Mouse (Mus musculus) embryonic facial prominence, embryonic 14.5 days (tissue): Measurements from ENCODE around the gene Sbno2. TPM values are rescaled to one million over a fixed set of nuclear protein-coding genes. Genes with fewer than 3 reads are reported as not detected.
"Not testable (repeated sequence)": the region's sequence is repeated elsewhere in the genome, so short reads cannot be mapped to it uniquely, and the experiment has no call there.

Experiments used
- ATAC-seq: fragments of 200-750 bp; cut with Nextera tagmentation; 2 replicates; pipeline ENCODE4 v1.8.0; 2017; ENCODE audit warnings: low read depth, moderate number of reproducible peaks, moderate TSS enrichment
- DNase-seq: peaks from one replicate; pipeline ENCODE4 v3.0.0-alpha.2; 2015; ENCODE audit warnings: low spot score
- H3K27ac ChIP-seq: fragments of 300-500 bp; sonication (generic); replicated peaks from 2 replicates; pipeline ENCODE4 v1.5.1; 2014; ENCODE audit warnings: low read depth, mild to moderate bottlenecking, low read length, moderate library complexity
- H3K27me3 ChIP-seq: fragments of 300-500 bp; sonication (generic); replicated peaks from 2 replicates; pipeline ENCODE4 v1.6.1; 2014; ENCODE audit warnings: low read length; ENCODE audit not compliant: control insufficient read depth, insufficient read depth
- H3K36me3 ChIP-seq: fragments of 300-500 bp; sonication (generic); 2 replicates; pipeline ENCODE4 v1.6.1; 2014; ENCODE audit warnings: low read length, mixed read lengths; ENCODE audit not compliant: control insufficient read depth, insufficient read depth
- H3K4me1 ChIP-seq: fragments of 300-500 bp; sonication (generic); 2 replicates; pipeline ENCODE4 v1.6.1; 2014; ENCODE audit warnings: antibody characterized with exemption, low read length; ENCODE audit not compliant: control insufficient read depth, insufficient read depth
- H3K4me2 ChIP-seq: fragments of 300-500 bp; sonication (generic); 2 replicates; pipeline ENCODE4 v1.6.1; 2014; ENCODE audit warnings: low read depth, mild to moderate bottlenecking, low read length, moderate library complexity, mixed read lengths
- H3K4me3 ChIP-seq: fragments of 300-500 bp; sonication (generic); 2 replicates; pipeline ENCODE4 v1.5.1; 2014; ENCODE audit warnings: low read depth, mild to moderate bottlenecking, low read length
- H3K9ac ChIP-seq: fragments of 300-500 bp; sonication (generic); 2 replicates; pipeline ENCODE4 v1.6.1; 2014; ENCODE audit warnings: low read depth, mild to moderate bottlenecking, low read length, moderate library complexity, mixed read lengths
- H3K9me3 ChIP-seq: fragments of 300-500 bp; sonication (generic); 2 replicates; pipeline ENCODE4 v1.6.1; 2016; ENCODE audit warnings: low read length; ENCODE audit not compliant: control insufficient read depth
- WGBS: fragments of 180-500 bp; shearing (Covaris S2); extraction: QIAGEN DNeasy Blood & Tissue Kit; methylation state at CpG from one replicate; pipeline ENCODE4 v1.1.7; 2014; 5-methylcytosine and 5-hydroxymethylcytosine counted together
- polyA plus RNA-seq: library from polyadenylated mRNA; unstranded; fragments of >200 nt; fragmentation: Nextera tagmentation; extraction: Ambion mirVana; gene quantifications from 2 replicates; pipeline ENCODE4 v1.2.1, GENCODE M21; 2014

Sbno2 gene
- polyA plus RNA-seq, 1 experiment from 2014 or later, result 14.1 TPM

- 82% methylated on average over 7 of the region's 10 CpGs for whole genome bisulfite sequencing
- Histone ChIP-seq H3K4me2 (no peak overlapping the region), H3K27me3 (no peaks in the 10 kb centered on the region), H3K9ac (no peak overlapping the region), H3K9me3 (no peaks in the 10 kb centered on the region), H3K4me1 (peaks cover 10% of the 10 kb centered on the region; the same call in 1 of the 2 replicates), H3K27ac (no peak overlapping the region), H3K36me3 (peaks cover 56% of the 10 kb centered on the region), H3K4me3 (no peak overlapping the region)
- ATAC-seq (no peak), DNase-seq (no peak)
Measured at GRCm38 (mm10) chr10:80055891-80056290, 49.5 kb downstream of the Sbno2 start.

DNA sequence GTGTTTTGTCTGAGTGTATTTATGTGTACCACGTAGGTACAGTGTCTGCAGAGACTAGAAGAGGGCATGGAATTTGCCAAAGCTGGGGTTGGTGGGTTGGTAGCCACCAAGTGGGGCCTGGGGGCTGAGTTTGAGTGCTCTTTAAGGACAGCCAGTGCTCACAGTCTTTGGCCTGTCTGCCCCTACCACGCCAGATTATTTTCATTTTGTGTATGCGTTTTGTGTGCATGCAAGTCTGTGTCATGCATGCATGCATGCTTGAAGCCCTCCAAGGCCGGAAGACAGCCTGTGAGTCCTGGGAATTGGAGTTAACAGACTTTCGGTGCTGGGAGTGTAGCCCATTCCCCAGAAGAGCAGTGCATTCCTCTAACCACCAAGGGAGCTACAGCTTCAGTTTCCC, 50.0 kb downstream of the Sbno2 start:
- H3K9me3 ChIP-seq, result no peaks in the 10 kb centered on the region
- no peaks in the 10 kb centered on the region for H3K27me3 ChIP-seq
- H3K36me3 ChIP-seq, result peaks cover 50% of the 10 kb centered on the region
- 72% methylated on average over 5 of the region's 5 CpGs for WGBS
- DNase-seq (no peak), ATAC-seq (no peak)
- H3K4me1 ChIP-seq, result peaks cover 10% of the 10 kb centered on the region; the same call in 1 of the 2 replicates
- H3K4me2 ChIP-seq, result peak overlapping the region; percentile 86
- no peak overlapping the region for H3K27ac ChIP-seq
- H3K4me3 ChIP-seq, result peak overlapping the region; percentile 93; the same call in 1 of the 2 replicates
- H3K9ac ChIP-seq, result peak overlapping the region; percentile 19

DNA sequence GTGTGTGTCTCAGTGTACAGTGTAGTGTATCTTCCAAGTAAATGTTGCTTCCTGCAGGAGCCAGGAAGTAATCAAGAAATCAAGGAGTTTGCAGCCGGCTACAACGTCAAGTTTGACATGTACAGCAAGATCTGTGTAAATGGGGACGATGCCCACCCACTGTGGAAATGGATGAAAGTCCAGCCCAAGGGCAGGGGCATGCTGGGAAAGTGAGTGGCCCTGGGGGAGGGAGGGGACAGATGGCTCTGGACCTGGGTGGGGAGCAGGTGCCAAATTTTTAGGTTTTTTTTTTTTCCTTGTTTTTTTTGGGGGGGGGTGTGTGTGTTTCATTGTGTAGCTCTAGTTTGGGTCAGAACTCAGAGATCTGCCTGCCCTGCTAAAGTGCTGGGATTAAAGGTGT, 50.5 kb downstream of the Sbno2 start:
- H3K9me3 ChIP-seq, DNase-seq, ATAC-seq, H3K27me3 ChIP-seq, H3K27ac ChIP-seq: not testable (repeated sequence)
- H3K9ac ChIP-seq, result peak overlapping the region; percentile 94
- H3K4me3 ChIP-seq, result peak overlapping the region; percentile 93
- WGBS, result 0% methylated on average over 2 of the region's 3 CpGs
- H3K4me1 ChIP-seq, result peaks cover 10% of the 10 kb centered on the region; the same call in 1 of the 2 replicates
- H3K4me2 ChIP-seq, result peak overlapping the region; percentile 86
- H3K36me3 ChIP-seq, result peaks cover 46% of the 10 kb centered on the region

- Histone ChIP-seq H3K4me1 (peaks cover 10% of the 10 kb centered on the region; the same call in 1 of the 2 replicates), H3K4me3 (peak overlapping the region; percentile 93), H3K9me3 (no peaks in the 10 kb centered on the region), H3K27ac (peak overlapping the region; percentile 98), H3K4me2 (peak overlapping the region; percentile 86), H3K9ac (peak overlapping the region; percentile 94), H3K27me3 (no peaks in the 10 kb centered on the region), H3K36me3 (peaks cover 39% of the 10 kb centered on the region)
- peak; percentile 80 for DNase-seq
- peak; percentile 34 for ATAC-seq
- WGBS, result 2% methylated on average over 40 of the region's 77 CpGs
Measured at GRCm38 (mm10) chr10:80053831-80054815, 51.2 kb downstream of the Sbno2 start.

GRCm38 (mm10) chr10:80053259-80053780, 52.1 kb downstream of the Sbno2 start:
- H3K36me3 ChIP-seq, result peaks cover 31% of the 10 kb centered on the region

GRCm38 (mm10) chr10:80052374-80052764, 53.0 kb downstream of the Sbno2 start:
- DNase-seq (no peak), ATAC-seq (no peak)
- H3K9ac ChIP-seq, result no peak overlapping the region
- 89% methylated on average over 5 of the region's 5 CpGs for WGBS
- peaks cover 21% of the 10 kb centered on the region for H3K36me3 ChIP-seq
- no peaks in the 10 kb centered on the region for H3K27me3 ChIP-seq
- no peak overlapping the region; the same call in 1 of the 2 replicates for H3K27ac ChIP-seq
- H3K4me2 ChIP-seq, result no peak overlapping the region
- H3K4me3 ChIP-seq, result no peak overlapping the region; the same call in 1 of the 2 replicates
- peaks cover 17% of the 10 kb centered on the region for H3K4me1 ChIP-seq
- no peaks in the 10 kb centered on the region for H3K9me3 ChIP-seq

More at GRCm38 (mm10) chr10:80053259-80053780, 52.1 kb downstream of the Sbno2 start:
- WGBS, result 0% methylated on average over 45 of the region's 47 CpGs
- peak; percentile 100 for DNase-seq
- H3K4me1 ChIP-seq, result peaks cover 12% of the 10 kb centered on the region; the same call in 1 of the 2 replicates
- H3K27ac ChIP-seq, result peak overlapping the region; percentile 98
- H3K4me2 ChIP-seq, result peak overlapping the region; percentile 86
- peak; percentile 98 for ATAC-seq
- peak overlapping the region; percentile 93 for H3K4me3 ChIP-seq
- H3K9ac ChIP-seq, result peak overlapping the region; percentile 94
- no peaks in the 10 kb centered on the region for H3K27me3 ChIP-seq
- H3K9me3 ChIP-seq, result no peaks in the 10 kb centered on the region

DNA sequence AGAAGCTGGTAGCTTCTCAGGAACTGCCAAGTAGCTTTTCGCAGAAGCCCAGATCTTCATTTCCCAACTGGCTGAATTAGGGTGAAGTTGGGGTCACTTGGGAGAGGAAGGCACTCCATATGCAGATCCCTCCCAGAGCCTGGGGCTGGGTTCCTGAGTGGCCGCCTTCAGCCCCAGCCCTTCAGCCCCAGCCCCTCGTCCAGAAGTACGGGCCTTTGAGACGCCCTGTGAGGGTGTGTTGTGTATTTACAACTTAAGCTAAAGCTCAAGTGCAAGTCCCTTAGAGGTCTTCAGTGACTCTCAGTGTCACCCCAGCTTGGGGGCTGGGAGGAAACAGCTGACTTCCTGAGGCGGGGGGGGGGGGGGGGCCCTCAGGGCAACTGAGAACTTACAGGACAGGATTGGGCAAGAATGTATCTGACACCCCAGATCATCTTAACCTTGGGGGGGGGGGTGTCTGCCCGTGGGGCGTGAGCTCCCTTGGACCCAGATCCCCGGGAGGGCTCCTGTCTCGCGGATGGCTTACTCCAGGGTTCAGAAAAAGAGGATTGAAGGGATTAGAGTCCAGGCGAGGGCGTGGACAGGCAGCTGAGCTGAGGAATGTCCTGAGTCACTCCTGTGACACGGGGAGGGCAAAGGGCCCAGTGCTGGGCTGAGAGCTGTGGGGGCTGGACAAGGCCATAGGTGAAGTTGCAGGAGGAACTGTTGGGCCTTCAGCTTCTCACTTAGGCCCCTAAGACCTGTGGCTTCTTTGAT, 53.6 kb downstream of the Sbno2 start:
- Histone ChIP-seq H3K4me2 (no peak overlapping the region), H3K9ac (peak overlapping the region; percentile 6; the same call in 1 of the 2 replicates), H3K36me3 (peaks cover 16% of the 10 kb centered on the region), H3K4me1 (peaks cover 17% of the 10 kb centered on the region), H3K27ac (peak overlapping the region; percentile 63), H3K27me3 (no peaks in the 10 kb centered on the region), H3K4me3 (no peak overlapping the region), H3K9me3 (no peaks in the 10 kb centered on the region)
- ATAC-seq (no peak), DNase-seq (peak; percentile 31)
- WGBS, result 36% methylated on average over 13 of the region's 14 CpGs
